Mouse (Mus musculus) kidney, postnatal 14 days (tissue): ENCODE data around the gene Cldn15.
"Not testable (repeated sequence)": the region's sequence is repeated elsewhere in the genome, so short reads cannot be mapped to it uniquely, and the experiment has no call there.

Source experiments
- DNase-seq: peaks from one replicate; pipeline ENCODE4 v3.0.0; 2022; ENCODE audit warnings: mixed read lengths

Gene Cldn15

DNA sequence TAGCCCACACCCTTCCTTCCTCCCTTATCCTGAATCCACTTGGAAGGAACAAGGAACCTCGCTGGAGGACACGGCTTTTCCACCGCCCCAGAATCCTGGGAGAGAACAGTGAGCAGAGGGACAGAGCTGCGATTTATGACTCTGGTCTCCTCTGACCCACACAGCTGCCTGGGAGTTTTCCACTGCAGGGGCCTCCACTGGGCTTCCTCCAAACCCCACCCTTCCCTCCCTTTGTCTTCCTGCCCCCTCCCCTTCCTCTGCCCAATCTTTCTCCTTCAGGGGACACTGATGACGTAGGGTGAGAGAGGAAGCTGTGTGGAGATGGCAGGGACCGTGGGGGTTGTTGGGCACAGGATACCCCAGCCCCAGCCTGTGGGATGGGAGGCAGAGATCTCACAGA lies at the start of gene Cldn15:
Gene Cldn15, plus strand, starts transcription at position 286 of the 400 bp plus-strand sequence.
- DNase-seq, result peak; percentile 87

DNA sequence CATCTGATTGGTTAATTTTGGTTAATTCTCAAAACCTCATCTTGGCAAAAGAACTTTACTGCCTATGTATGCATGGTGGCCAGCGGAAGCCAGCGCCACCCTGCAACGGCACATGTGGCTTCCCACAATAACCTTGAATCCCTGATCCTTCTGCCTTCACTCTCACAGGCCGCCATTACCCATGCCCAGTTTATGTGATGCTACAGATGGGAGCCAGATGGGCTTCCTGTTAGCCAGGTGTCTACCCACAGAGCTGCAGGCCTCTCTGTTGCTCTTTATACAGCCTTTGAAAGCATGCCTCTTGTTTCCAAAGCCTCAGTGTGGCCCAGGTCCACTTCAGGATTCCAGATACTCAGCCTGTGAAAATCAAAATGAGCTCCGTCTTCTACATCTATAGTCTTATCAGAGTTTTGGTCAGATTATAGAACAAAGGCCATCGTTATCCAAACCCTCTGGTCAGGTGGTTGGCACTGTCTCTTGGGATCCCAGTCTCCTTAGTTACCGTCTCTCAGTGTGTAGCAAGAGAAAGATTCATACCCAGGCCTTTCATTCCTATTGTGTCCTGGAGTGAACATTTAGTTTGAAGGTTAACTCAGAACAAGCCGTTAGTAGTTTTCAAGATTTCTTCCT lies 48.7 kb upstream of the Cldn15 start:
- DNase-seq, result no peak

DNA sequence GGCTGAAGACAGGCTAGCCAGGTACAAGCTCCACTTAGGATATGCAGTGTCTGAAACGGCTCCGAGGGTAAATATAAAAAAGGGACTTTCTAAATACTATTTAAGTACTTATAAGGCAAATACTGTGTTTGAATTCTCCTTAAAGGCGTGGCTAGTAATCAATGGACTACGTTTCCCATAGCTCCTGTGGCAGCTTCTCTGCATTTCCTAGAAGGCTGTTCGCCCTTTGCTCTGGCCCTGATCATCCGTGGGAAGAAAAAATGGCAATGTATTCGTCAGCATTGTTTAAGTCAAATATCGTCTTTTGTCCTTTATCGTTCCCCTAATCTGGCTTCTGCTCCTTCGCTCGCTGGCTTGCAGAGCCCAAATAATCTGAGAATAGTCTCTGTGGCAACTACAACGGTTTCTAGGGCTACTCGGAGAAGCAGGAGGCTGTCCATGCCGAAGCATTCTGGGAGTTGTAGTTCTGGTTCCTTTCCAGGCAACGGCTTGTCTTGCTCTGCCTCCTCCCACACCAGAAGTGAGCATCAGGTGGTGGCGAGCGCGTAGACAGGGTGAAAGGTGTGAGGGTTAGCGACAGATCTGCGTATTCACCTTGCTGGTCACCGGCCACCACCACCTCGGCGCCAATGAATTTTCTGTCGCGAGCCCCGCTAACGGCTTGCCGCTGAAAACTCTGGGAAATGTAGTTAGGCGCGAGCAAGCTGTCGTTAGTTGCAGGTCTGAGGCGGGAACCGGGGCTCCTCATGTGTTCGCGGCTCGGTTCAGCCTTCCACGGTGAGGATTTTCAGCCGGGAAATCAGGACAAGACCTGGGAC lies 47.6 kb upstream of the Cldn15 start:
- DNase-seq, result peak; percentile 83

DNA sequence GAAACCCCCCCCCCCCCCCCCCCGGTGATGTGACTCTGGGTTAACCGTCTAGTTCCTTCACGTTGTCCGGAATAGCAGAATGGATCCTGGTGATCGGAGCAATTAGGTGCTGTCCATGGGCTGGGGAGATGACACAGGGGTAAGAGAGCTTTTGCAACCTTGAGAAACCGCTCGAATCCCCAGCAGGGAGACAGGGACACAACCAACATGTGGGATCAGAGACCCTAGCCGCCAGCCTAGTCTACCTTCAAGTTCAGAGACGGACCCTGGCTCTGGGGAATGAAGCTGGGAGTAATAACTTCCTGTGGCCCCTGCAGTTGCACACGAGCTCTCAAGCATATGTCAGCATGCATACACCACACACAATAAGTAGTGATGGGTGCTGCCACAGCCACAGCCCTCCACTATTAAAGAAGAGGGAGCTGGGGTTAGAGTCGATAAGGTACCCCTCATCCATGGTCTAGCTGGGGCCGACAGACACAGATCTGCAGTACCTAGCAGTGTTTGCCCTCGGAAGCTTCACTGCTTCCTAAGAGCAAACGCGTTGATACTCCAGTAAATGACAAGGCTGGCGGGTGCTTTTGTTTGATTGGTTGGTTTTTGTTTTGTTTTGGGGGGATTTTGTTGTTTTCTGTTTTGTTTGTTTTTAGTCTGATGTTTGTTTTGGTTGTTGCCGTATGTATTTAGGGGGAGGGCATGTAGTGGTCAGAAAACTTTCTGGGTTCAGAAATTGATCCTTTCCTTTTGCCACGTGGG lies 46.7 kb upstream of the Cldn15 start:
- DNase-seq, result no peak

DNA sequence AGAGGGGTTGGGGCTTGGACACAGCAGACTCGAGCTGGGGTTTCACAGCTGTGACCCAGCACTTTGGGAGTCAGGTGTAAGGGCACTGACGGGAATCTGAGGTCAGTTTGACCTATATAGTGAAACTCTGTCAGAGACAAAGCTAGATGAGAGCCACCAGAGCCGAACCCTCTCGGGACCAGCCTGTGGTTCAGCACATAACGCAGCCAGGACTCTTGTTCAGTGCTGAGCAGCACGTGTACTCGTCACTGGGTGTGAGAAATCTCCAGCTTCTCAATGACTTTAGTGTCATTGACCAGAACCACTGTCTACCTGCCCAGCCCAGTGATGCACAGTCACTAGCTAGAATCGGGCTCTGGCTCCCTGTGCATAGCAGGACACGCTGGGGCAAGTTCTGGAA lies 43.6 kb upstream of the Cldn15 start:
- DNase-seq, result no peak

DNA sequence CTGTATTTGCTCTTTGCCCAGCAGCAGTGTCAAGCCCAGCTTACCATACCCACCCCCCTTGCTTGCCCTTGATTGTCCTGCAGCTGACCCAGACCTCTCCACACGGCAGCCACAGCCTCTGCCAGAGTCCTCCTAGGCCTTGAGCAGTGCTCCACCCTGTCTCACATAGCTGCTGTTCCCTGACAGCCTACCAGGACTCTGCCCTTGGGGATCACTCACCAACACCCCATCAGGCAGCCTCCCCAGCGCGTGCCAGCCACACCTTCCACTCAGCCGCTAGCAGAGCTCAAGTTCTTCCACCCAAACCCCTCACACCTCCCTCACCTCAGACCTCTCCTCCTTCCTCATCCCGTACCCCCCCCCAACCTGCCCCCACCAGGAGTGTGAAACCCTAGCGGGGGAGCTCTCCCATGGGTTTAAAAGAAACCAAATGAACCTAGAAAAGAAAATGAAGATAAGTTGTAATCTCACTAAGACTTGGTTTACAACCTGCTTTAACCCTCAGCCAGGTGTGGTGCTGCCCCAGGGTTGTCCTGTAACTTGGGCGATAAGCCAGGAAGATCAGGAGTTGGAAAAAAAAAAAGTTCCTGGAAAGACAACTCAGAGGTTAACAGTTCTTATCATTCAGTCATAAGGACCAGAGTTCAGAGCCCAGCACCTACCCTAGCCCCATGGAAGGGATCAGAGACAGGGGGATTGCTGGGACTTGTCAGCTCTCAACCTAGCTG lies 42.5 kb upstream of the Cldn15 start:
- DNase-seq, result peak; percentile 16

DNA sequence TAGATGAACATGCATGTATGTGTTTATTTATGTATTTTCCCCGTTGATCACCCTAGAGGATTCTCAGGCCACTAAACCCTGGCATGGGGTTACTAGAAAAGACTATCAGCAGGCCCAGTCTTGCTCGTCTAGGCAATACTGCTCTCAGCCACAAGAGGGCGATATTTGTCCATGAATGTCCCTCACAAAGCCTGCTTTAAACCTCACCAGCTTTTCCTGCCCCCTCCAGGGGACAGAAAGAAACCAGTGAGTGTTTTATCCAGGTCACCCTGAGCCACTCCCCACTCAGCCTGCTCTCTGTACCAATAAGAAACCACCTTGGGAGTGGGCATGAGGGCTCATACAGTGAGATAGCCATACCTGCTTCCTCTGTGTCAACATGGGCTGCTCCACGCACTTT lies 37.3 kb upstream of the Cldn15 start:
- DNase-seq, result peak; percentile 90

DNA sequence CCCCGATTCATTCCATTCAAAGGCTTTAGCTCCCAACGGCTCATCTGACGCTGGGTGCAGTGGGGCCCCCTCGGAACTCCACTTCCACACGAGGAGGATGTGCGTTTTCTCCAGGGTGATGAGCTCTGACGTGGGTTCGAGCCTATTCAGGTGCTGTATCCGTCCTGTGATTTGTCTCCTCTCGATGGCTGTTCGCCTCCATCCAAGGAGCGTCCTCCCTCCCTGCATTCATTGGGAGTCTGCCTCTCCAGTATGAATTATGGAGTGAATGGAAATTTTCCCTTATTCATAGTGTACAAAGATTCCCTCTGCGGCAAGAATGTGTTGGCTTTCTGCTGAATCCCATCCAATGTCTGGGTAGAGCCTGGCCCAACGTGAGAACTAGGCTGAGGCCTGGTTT lies 34.5 kb upstream of the Cldn15 start:
- DNase-seq, result no peak

DNA sequence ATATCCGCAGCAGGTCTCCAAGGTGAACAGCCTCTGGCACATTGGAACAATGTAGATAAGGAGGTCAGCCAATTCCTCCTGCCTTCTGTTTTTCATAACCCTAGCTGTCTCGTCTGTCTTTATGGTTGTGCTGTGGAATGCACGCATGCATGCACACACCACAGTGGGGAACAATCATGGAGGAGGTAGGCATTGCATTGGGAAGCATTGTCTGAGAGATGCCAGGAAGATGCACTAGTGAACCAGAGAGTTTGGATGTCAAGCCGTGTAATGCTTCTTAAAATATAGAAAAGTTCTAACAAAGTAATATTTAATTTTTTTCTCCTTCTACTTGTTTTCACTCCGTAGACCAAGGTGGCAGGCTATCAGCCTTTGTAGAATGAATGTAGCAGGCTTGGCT lies 33.5 kb upstream of the Cldn15 start:
- no peak for DNase-seq

DNA sequence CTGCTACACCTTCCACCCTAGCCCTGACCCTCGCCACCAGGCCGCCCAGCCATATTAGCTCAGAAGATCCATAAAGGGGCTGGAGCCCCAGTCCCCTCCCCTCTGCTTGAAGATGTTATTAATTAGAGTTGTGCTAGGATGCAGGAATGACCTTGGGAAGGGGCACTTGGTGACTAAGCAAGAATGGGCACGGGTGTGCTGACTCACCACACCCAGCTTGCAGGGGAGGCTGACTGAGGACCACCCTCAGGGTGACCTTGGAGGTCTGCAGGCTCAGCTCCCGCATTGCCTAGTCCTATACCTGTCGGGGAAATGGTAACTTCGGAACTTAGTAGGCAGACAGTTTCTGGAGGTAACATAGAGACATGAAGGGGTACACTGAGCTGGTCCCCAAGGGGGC lies 32.5 kb upstream of the Cldn15 start:
- DNase-seq, result no peak

DNA sequence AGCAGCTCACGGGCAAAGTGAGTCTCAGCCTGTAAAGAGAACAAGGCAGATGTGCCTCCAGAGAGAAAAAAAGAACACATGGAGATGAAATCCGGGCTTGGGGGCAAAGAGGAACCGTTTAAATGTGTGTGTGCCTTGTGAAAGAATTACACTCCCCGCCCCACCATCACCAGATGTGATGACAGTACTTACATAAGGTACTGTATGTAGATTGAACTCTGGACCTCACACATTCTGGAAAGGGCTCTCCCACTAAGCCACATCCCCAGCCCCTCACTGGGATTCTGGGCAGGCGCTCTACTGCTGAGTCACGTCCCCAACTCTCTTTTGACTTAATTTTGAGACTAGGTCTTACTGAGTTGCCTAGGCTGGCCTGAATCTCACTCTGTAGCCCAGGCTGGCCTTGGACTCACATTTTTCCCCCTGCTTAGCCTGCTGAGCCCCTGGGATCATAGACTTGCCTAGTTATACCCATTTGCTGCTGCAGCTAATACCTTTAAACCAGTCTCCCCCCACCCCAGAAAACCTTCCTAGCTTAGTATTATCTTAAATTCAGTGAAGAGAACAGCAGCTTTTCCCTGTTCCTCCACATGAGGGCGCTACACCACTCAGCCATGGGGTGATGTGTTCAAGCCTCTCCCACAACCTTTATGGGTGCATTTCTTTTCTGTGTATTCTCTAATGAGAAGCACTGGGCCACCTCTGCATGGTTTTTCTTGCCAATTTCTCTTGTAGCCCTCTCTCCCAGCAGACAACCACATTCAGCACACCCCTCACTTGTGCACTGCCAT lies 30.3 kb upstream of the Cldn15 start:
- DNase-seq, result peak; percentile 20

DNA sequence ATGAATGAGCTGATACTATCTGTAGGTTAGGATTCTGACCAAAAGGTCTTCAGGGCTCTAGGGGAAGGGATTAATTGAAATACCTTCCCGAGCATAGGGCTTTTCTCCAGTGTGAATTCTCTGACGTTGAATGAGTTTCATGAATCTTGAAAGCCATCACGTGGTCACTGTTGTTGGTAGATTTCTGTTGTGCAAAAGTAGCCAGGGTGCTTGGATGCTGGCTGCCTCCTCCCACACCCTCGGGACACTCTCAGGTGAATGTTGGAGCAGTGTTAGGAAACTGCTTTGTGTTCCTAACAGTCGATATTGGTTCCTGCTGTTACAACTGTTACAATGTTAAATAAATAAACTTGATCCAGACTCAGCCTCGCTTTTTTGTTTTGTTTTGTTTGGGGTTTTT lies 29.7 kb upstream of the Cldn15 start:
- no peak for DNase-seq

DNA sequence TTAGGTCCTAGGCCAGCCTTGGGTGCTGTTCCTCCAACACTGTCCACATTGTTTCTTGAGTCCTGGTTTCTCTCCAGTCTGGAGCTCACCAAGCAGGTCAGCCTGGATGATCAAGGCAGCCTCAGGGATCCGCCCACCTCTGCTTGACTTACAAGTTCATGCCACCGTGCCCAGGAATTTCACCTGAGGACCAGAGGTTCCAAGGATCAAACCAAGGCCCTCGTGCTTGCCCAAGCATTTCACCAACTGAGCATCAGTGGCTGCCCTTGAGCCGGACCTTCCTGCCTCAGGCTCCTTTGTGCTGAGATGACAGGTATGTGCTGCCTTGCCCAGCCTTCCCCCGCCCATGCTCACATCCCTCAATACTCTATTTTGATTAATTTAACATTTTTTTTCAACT lies 28.8 kb upstream of the Cldn15 start:
- peak; percentile 49 for DNase-seq

DNA sequence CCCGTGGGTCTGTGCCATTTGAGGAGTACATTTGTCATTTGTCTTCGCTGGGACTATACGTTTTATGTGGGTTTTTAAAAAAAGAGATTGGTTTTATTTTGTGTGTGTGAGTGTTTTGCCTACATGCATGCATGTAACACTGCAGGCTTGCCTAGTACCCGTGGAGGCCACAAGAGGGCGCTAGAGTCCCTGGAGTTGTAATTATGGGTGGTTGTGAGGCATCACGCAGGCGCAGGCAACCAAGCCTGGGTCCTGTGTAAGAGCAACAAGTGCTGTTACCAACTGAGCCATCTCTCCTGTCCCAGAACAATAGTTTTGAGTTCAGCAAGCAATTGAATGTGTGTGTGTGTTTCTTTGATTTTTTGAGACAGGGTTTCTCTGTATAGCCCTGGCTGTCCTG lies 27.1 kb upstream of the Cldn15 start:
- peak; percentile 27 for DNase-seq

DNA sequence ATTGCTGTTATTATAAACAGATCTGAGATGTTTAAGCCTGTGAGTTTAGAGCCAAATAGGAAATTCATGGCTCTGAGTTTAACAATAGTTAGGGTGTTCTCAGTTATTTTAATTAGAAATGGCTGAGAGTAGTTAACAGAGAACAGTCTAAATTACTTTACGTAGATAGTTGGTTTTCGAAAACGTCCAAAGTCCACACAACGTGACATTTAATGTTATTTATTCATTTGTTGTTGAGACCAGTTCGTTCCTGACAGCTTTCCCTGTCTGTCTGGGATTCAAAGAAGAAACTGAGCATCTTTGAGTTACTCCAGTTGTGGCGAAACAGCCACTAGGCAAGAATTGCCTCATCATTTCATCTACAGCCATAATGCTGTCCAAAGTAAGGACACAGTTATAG lies 26.4 kb upstream of the Cldn15 start:
- not testable (repeated sequence) for DNase-seq

DNA sequence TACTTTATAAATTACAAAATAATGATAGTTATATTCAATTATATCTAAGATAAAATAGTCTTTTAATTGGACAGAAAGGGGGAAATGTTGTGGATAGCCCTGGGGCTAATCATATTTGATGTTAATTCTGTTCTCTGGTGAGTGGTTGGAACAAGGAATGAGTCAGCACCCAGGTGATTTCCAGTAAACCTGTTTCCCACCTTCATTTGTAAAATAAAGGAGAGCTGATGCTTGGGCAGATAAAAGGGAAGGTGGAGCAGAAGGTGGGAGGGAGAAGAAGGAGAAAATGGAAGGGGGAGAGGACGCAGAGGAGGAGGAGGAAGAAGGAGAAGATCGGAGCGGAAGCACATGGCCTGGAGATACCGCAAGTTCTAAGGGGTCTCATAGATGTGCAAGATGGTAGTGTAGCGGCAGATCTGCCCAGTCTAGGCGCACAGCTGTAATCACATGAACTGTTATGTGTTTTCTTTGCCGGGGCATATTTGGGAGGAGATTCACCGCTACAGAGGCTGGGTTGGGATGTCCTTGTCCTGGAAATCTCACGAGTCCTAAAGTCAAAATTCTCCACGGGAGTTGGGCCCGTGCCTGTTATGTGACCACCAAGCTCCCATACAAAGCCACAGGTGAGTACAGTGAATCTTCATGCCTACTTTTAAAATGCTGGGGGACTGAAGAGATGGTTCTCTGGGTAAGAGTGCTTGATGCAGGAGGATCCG lies 25.4 kb upstream of the Cldn15 start:
- no peak for DNase-seq

DNA sequence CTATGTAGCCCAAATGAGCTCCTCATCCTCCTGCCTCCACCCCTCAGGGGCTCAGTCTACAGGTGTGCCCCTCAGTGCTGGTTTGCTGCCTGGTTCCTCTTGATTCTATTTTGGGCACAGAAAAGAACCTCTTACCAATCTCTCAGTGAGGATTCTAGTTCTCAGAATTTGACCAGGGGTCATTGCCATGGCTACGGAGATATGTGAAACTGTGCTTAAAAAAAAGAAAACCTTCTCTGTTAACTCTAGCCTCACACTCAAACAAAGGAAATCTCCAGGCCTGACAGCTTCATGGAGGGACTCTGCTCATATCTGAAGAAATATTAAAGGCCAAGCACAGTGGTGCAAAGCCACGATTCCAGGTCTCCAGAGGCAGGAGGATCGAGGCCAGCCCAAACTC lies 23.6 kb upstream of the Cldn15 start:
- no peak for DNase-seq

DNA sequence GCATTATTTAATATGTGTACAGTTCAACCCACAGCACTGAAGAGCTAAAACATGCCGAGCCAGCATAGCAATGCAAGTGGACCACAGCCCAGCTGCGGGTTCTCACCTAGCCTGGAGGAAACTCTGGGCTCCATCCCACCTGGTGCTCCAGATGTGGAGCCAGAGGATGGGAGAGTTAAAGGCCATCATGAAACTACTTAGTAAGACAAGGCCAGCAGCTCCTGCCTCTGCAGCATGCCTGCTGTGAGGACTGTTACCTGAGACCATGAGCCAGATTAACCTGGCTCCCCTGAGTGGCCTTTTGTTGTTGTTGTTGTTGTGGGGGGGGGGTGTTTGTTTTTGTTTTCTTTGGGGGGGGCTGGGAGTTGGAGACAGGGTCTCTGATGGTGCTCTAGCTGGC lies 23.0 kb upstream of the Cldn15 start:
- no peak for DNase-seq

DNA sequence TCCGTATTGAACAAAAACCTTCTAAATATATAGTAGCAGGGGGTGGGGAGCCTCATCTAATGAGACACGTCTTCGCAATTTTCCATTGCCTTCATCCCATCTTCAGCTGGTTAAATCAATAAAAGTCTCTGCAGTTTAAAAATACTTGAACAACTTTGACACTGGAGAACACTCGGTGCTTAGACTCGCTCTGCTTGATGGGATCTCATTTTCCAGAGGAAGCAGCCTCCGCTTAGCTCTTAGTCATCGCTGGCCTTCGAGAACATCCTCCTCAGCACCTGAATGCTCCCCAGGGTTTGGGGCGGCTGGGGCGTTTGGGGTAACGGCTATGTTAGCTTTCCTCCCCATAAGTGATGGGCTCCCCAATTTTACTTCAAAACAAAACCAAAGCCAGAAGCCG lies 21.3 kb upstream of the Cldn15 start:
- no peak for DNase-seq

DNA sequence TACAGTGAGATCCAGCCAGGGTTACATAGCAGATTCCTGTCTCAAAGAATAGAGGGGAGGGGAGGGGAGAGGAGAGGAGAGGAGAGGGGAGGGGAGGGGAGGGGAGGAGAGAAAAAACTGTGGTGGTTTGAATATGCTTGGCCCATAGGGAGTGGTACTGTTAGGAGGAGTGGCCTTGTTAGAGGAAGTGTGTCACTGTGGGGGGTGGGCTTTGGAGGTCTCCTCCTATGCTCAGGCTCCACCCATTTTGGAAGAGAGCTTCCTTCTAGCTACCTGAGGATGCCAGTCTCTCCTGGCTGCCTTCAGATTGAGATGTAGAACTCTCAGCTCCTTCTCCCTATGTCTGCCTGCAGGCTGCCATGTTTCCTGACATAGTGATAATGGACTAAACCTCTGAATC lies 18.5 kb upstream of the Cldn15 start:
- DNase-seq, result no peak

DNA sequence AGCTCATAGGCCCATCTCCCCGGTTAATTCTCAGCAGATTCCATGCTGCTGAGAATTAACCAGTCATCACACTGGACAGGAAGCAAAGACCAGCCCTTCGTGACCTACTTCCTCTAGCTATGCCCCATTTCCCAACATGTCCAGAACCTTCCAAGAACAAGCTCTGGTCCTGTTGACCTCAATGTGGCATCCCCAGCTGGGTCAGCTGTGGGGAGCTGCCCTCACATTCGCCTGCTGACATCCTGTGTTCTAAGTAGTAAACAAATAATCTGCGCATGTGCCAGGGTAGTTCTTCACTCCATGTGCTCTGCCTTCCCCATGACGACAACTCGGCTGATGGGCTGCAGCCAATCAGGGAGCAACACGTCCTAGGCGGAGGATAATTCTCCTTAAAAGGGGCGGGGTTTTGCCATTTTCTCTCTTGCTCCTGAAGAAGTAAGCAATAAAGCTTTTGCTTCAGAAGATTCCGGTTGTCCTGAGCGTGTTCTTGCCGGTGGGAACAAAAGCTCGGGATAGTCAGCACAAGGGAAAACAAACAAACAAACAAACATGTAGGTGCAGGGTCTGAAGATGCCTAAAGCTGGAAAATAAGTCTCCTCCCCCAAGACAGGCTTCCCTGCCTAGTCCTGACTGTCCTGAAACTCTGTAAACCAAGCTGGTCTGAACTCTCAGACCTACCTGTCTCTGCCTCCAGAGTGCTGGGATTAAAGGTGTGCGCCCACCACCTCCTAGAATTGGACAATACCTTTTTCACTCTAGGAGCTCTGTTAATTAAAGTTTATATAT lies 16.7 kb upstream of the Cldn15 start:
- not testable (repeated sequence) for DNase-seq
